Mouse (Mus musculus) erythroblast, embryonic 14.5 days (primary cell): ENCODE measurements around the gene Myh9.

Experiments used
- GATA1 ChIP-seq: IDR thresholded peaks from 2 replicates; pipeline ENCODE4 v1.6.1; 2012; ENCODE audit warnings: low read length, inconsistent platforms, mixed read lengths
- TAL1 ChIP-seq: IDR thresholded peaks from 3 replicates; pipeline ENCODE4 v1.6.1; 2012; ENCODE audit warnings: low read length, inconsistent platforms, mixed read lengths

- TF ChIP-seq TAL1 (no peak), GATA1 (no peak)
Observed at GRCm38 (mm10) chr15:77784039-77784824, 57.7 kb downstream of the Myh9 start.
